Mouse (Mus musculus) liver, adult 2 months (tissue): ENCODE data around the gene Syt2.

ENCODE experiments used
- CTCF ChIP-seq: fragments of 200-500 bp; IDR thresholded peaks from 2 replicates; pipeline ENCODE4 v1.5.1; 2011; ENCODE audit warnings: low read depth, low read length, control low read depth
- POLR2A ChIP-seq: fragments of 200-500 bp; IDR thresholded peaks from 2 replicates; pipeline ENCODE4 v1.6.1; 2011; ENCODE audit warnings: low read length, control low read depth; ENCODE audit not compliant: insufficient read depth; ENCODE audit errors: extremely low read depth

- no peak for TF ChIP-seq CTCF
- no peak for TF ChIP-seq POLR2A
These were observed 21.2 kb upstream of the Syt2 start for GRCm38 (mm10) chr1:134625325-134625724.
